Mouse (Mus musculus) CH12.LX (cell line): ENCODE results near the gene Trim13.

ENCODE experiments used
- CHD2 ChIP-seq: IDR thresholded peaks from 2 replicates; pipeline ENCODE4 v1.6.1; 2011; ENCODE audit warnings: low read length, improper control_type of control experiment
- CTCF ChIP-seq, 2 experiments: IDR thresholded peaks in 1 of 2; conservative IDR thresholded peaks in 1 of 2; 2 replicates each; pipeline ENCODE4 v1.5.1; 2011 to 2012; ENCODE audit warnings: low read depth in 2 of 2, low read length in 2 of 2, improper control_type of control experiment in 1 of 2, inconsistent platforms in 1 of 2, mild to moderate bottlenecking in 1 of 2, moderate library complexity in 1 of 2
- E2F4 ChIP-seq: IDR thresholded peaks from 2 replicates; pipeline ENCODE4 v1.6.1; 2011; ENCODE audit warnings: low read depth, low read length, improper control_type of control experiment; ENCODE audit not compliant: insufficient replicate concordance
- ELF1 ChIP-seq: IDR thresholded peaks from 2 replicates; pipeline ENCODE4 v1.6.1; 2014; ENCODE audit warnings: low read depth, mild to moderate bottlenecking, inconsistent platforms, low read length, improper control_type of control experiment
- EP300 ChIP-seq: IDR thresholded peaks from 2 replicates; pipeline ENCODE4 v1.6.1; 2011; ENCODE audit warnings: low read length, improper control_type of control experiment
- JUND ChIP-seq: conservative IDR thresholded peaks from 2 replicates; pipeline ENCODE4 v1.6.1; 2011; ENCODE audit warnings: low read depth, low read length, improper control_type of control experiment
- KAT2A ChIP-seq: IDR thresholded peaks from 2 replicates; pipeline ENCODE4 v1.6.1; 2012; ENCODE audit warnings: low read length, improper control_type of control experiment, inconsistent platforms; ENCODE audit not compliant: insufficient replicate concordance
- MAX ChIP-seq: IDR thresholded peaks from 2 replicates; pipeline ENCODE4 v1.6.1; 2011; ENCODE audit warnings: low read length, improper control_type of control experiment
- POLR2A ChIP-seq: IDR thresholded peaks from 2 replicates; pipeline ENCODE4 v1.6.1; 2011; ENCODE audit warnings: low read depth, mild to moderate bottlenecking, improper control_type of control experiment, low read length
- ZC3H11A ChIP-seq: IDR thresholded peaks from 2 replicates; pipeline ENCODE4 v1.6.1; 2012; ENCODE audit warnings: low read depth, mild to moderate bottlenecking, inconsistent platforms, low read length, improper control_type of control experiment
- ZNF384 ChIP-seq: IDR thresholded peaks from 2 replicates; pipeline ENCODE4 v1.6.1; 2012; ENCODE audit warnings: low read depth, low read length, improper control_type of control experiment, inconsistent platforms

DNA sequence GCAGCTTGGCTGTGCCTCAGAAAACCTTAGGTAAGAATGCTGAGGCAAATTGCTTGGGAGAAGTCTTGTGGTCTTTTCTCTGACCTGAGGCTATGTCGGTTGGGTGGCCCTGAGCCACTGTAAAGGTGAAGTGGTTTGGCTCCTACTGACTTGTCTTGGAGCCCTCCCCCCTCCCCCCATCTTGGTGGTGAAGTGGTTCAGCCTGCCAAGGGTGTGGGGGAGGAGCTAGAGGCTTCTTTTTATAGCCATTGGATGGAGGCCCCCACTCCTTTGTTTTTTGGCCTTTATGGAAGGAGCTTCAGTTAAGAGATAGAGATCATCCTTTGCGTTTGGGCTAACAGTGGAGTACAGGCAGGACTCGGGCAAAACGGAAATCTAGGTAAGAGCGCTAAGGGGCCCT, at the start of gene Trim13:
- TF ChIP-seq EP300 (no peak), ZC3H11A (no peak), CTCF (conservative IDR thresholded peaks at IDR 0.05 in 1 of 2, IDR thresholded peaks at IDR 0.05 in 1 of 2; ENCODE audit: low read depth in 2 of 2, low read length in 2 of 2) (no peak), ZNF384 (no peak), POLR2A (no peak), MAX (no peak), ELF1 (no peak), CHD2 (no peak), JUND (no peak), E2F4 (no peak), KAT2A (no peak)
